Mouse (Mus musculus) cerebellum, adult 8-10 months (tissue): ENCODE measurements at regions not wholly inside any gene's neighbourhood (a gene's known extent, or its start where the extent isn't known, plus 50 kb on each side); places are given as distances from the start of the nearest gene placed in this dataset.
A peak's percentile ranks its signal among the peaks of the same experiment; 100 is the strongest.

Experiments used
- DNase-seq: peaks from one replicate; pipeline ENCODE4 v3.0.0; 2022

- DNase-seq = no peak
Observed at GRCm38 (mm10) chr10:109607121-109607520, 596.3 kb upstream of the Syt1 start.

- DNase-seq = no peak
Observed at GRCm38 (mm10) chr10:109603241-109603640, 592.5 kb upstream of the Syt1 start.

- no peak for DNase-seq
Observed at GRCm38 (mm10) chr10:109598604-109599003, 587.8 kb upstream of the Syt1 start.

GRCm38 (mm10) chr10:109573200-109573599, 562.4 kb upstream of the Syt1 start:
- no peak for DNase-seq

- peak; percentile 33 for DNase-seq
Observed at GRCm38 (mm10) chr10:109569798-109570197, 559.0 kb upstream of the Syt1 start.

- DNase-seq = peak; percentile 81
Observed at GRCm38 (mm10) chr10:109566675-109567074, 555.9 kb upstream of the Syt1 start.

- DNase-seq = no peak
Observed at GRCm38 (mm10) chr10:109561638-109562037, 550.9 kb upstream of the Syt1 start.

GRCm38 (mm10) chr10:109561094-109561493, 550.3 kb upstream of the Syt1 start:
- DNase-seq = no peak

- DNase-seq = no peak
Observed at GRCm38 (mm10) chr10:109543301-109543700, 532.5 kb upstream of the Syt1 start.

GRCm38 (mm10) chr10:109540229-109540628, 529.4 kb upstream of the Syt1 start:
- no peak for DNase-seq

GRCm38 (mm10) chr10:109528096-109528495, 517.3 kb upstream of the Syt1 start:
- no peak for DNase-seq

- no peak for DNase-seq
Observed at GRCm38 (mm10) chr10:109521681-109522080, 510.9 kb upstream of the Syt1 start.

- DNase-seq = no peak
Observed at GRCm38 (mm10) chr10:109517664-109518063, 506.9 kb upstream of the Syt1 start.

- DNase-seq = no peak
Observed at GRCm38 (mm10) chr10:109515225-109515624, 504.4 kb upstream of the Syt1 start.

GRCm38 (mm10) chr10:109510917-109511715, 500.3 kb upstream of the Syt1 start:
- no peak for DNase-seq

- no peak for DNase-seq
Observed at GRCm38 (mm10) chr10:109508553-109508952, 497.8 kb upstream of the Syt1 start.

GRCm38 (mm10) chr10:109507228-109507627, 496.4 kb upstream of the Syt1 start:
- DNase-seq = no peak

GRCm38 (mm10) chr10:109504683-109505082, 493.9 kb upstream of the Syt1 start:
- no peak for DNase-seq

GRCm38 (mm10) chr10:109500861-109501260, 490.1 kb upstream of the Syt1 start:
- no peak for DNase-seq

- no peak for DNase-seq
Observed at GRCm38 (mm10) chr10:109498301-109498700, 487.5 kb upstream of the Syt1 start.

GRCm38 (mm10) chr10:109496161-109496560, 485.4 kb upstream of the Syt1 start:
- DNase-seq = peak; percentile 67

GRCm38 (mm10) chr10:109490765-109491164, 480.0 kb upstream of the Syt1 start:
- no peak for DNase-seq

- no peak for DNase-seq
Observed at GRCm38 (mm10) chr10:109488000-109488399, 477.2 kb upstream of the Syt1 start.

- no peak for DNase-seq
Observed at GRCm38 (mm10) chr10:109486917-109487604, 476.3 kb upstream of the Syt1 start.
